Mouse (Mus musculus) spleen, adult 2 months (tissue): ENCODE data around the gene Il18r1. TPM values are rescaled to one million over a fixed set of nuclear protein-coding genes. Genes with fewer than 3 reads are reported as not detected.

Experiments used
- DNase-seq, 2 experiments: peaks; one replicate each; pipeline versions ENCODE4 v3.0.0 to v3.0.0-alpha.2; 2012 to 2021; ENCODE audit warnings: low spot score in 2 of 2, low read depth in 1 of 2
- H3K27ac ChIP-seq: fragments of 200-500 bp; 2 replicates; pipeline ENCODE4 v1.5.1; 2012; ENCODE audit warnings: low read length, inconsistent platforms; ENCODE audit not compliant: insufficient read depth
- H3K27me3 ChIP-seq: fragments of 200-500 bp; 2 replicates; pipeline ENCODE4 v1.6.1; 2012; ENCODE audit warnings: mild to moderate bottlenecking, moderate library complexity, low read length, inconsistent platforms; ENCODE audit not compliant: control insufficient read depth, insufficient read depth
- H3K36me3 ChIP-seq: fragments of 200-500 bp; 2 replicates; pipeline ENCODE4 v1.6.1; 2012; ENCODE audit warnings: mild to moderate bottlenecking, low read length, inconsistent platforms; ENCODE audit not compliant: control insufficient read depth, insufficient read depth
- H3K4me1 ChIP-seq: fragments of 200-500 bp; 2 replicates; pipeline ENCODE4 v1.6.1; 2011; ENCODE audit warnings: inconsistent platforms; ENCODE audit not compliant: control insufficient read depth, insufficient read depth, insufficient read length
- H3K4me3 ChIP-seq: fragments of 200-500 bp; 2 replicates; pipeline ENCODE4 v1.5.1; 2011; ENCODE audit warnings: mild to moderate bottlenecking, inconsistent platforms; ENCODE audit not compliant: insufficient read depth, insufficient read length; ENCODE audit errors: extremely low read depth
- CTCF ChIP-seq: fragments of 200-500 bp; IDR thresholded peaks from 2 replicates; pipeline ENCODE4 v1.5.1; 2011; ENCODE audit warnings: mild to moderate bottlenecking, inconsistent platforms; ENCODE audit not compliant: insufficient read depth, insufficient read length, insufficient replicate concordance; ENCODE audit errors: extremely low read depth
- POLR2A ChIP-seq: fragments of 200-500 bp; IDR thresholded peaks from 2 replicates; pipeline ENCODE4 v1.6.1; 2011; ENCODE audit warnings: low read depth, low read length, inconsistent platforms
- WGBS: fragments of 180-500 bp; shearing (Covaris S2); methylation state at CpG from one replicate; pipeline ENCODE4 v1.1.7; 2018; 5-methylcytosine and 5-hydroxymethylcytosine counted together
- polyA plus RNA-seq: library from polyadenylated mRNA; depleted of rRNA; stranded (reverse); fragments of >200 nt; gene quantifications from 2 replicates; pipeline ENCODE4 v1.2.3, GENCODE M21; 2012; rRNA removed

The Il18r1 gene
- polyA plus RNA-seq = 2.2 and 2.3 TPM in 2 replicates

- 16% methylated on average over 20 of the region's 20 CpGs for WGBS
- DNase-seq = peak; percentile 36 to 59
- peak within 1 kb of the TSS; percentile 27 for H3K27ac ChIP-seq
These were observed at the start of gene Il18r1 for GRCm38 (mm10) chr1:40465477-40466430. TSS of gene Il18r1 (plus strand) at chr1:40465552.

DNA sequence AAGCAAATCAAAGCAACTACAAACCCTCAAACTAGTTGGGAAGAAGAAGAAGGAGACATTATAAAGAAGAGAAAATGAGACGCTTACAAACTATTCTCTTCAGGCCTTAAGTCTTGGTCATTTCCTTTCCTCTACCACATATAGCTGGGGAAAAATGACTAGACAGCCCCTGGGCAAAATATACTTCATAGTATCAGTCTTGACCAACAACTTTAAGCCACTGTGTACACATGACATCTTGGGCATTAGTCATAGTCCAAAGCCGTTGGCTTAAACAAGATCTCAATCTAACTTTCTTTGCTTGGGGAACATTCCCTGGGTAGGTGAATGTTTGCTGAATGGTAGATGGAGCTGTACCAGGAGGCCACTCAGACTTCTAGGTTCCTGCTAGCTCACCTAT is 48.3 kb upstream of the Il18r1 start:
- DNase-seq = no peak
- no peaks in the 10 kb centered on the region for H3K4me1 ChIP-seq
- no peak overlapping the region for H3K27ac ChIP-seq
- 91% methylated on average over 2 of the region's 2 CpGs for WGBS
- H3K27me3 ChIP-seq = no peaks in the 10 kb centered on the region
- H3K4me3 ChIP-seq = no peak overlapping the region
- no peaks in the 10 kb centered on the region for H3K36me3 ChIP-seq
- TF ChIP-seq CTCF (no peak), POLR2A (no peak)

More at GRCm38 (mm10) chr1:40465477-40466430, at the start of gene Il18r1:
- peak within 1 kb of the TSS; percentile 54 for H3K4me3 ChIP-seq
- TF ChIP-seq POLR2A (no peak), CTCF (peak; percentile 45; the same call in 1 of the 2 replicates)
- no peaks in the 10 kb centered on the region for H3K27me3 ChIP-seq
- no peaks in the 10 kb centered on the region for H3K36me3 ChIP-seq
- H3K4me1 ChIP-seq = peaks cover 6% of the 10 kb centered on the region

DNA sequence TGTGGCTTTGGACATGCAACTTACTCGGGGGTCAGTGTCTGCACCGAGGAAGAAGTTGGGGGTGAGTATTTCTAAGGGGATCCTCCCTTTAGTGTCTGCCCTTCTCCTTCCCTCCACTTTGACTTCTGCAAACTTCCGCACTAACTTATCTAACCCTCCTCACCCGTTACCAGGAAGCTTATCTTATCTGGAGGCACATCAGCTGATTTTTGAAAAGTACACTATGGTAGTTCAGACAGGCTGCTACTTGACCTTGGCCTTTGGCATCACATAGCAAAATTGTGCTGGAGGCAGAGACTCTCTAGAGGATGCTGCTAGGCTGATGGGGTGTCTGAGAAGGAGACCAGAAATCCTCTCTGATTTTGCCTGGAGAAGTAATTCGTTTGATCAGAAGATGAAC is 46.8 kb upstream of the Il18r1 start:
- no peak for DNase-seq

DNA sequence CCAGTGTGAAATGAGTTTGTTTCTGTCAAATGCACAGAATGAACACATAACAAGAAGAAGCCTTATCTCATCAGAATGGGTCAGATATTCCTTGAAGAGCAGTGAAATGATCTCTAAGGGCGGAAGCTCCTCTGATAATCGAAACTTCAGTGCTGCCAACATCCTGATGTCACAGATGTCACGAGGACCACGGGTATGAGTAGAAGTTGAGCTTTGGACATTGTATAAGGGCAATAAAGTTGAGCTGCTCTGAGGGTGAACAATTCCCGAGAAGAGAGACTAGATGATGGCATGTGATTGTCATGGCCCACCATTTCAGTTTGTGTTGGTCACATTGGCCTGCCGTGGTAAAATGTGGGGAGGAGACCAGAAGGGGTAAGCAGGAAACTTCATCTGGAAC is 41.5 kb upstream of the Il18r1 start:
- Histone ChIP-seq H3K4me3 (no peak overlapping the region), H3K36me3 (no peaks in the 10 kb centered on the region), H3K4me1 (no peaks in the 10 kb centered on the region), H3K27me3 (no peaks in the 10 kb centered on the region), H3K27ac (no peak overlapping the region)
- WGBS = 82% methylated on average over 6 of the region's 6 CpGs
- DNase-seq = no peak
- TF ChIP-seq CTCF (no peak), POLR2A (no peak)

More for the DNA sequence above, 46.8 kb upstream of the Il18r1 start:
- WGBS = 45% methylated on average over 5 of the region's 5 CpGs
- no peak overlapping the region for H3K27ac ChIP-seq
- no peak for TF ChIP-seq CTCF
- no peaks in the 10 kb centered on the region for H3K27me3 ChIP-seq
- H3K36me3 ChIP-seq = no peaks in the 10 kb centered on the region
- H3K4me3 ChIP-seq = no peak overlapping the region
- no peaks in the 10 kb centered on the region for H3K4me1 ChIP-seq

DNA sequence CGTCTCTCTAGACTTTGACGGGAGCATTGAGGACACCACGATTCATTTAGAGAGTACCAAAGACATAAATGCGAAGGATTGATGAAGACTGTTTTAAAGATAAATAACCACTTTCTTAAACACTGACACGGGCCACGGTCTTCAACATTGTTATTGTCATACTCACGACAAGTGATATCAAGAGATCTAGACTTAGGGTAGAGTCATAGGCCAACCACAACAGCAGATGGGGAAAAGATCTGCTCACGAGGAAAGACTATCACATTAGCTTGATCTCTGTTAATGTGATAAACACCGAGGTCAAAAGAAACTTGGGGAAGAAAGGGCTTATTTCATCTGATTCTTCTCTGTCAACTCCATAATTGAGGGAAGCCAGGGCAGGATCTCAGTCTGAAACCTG is 38.1 kb upstream of the Il18r1 start:
- Histone ChIP-seq H3K27me3 (no peaks in the 10 kb centered on the region), H3K4me3 (no peak overlapping the region), H3K27ac (no peak overlapping the region), H3K36me3 (no peaks in the 10 kb centered on the region), H3K4me1 (no peaks in the 10 kb centered on the region)
- WGBS = 86% methylated on average over 9 of the region's 9 CpGs
- no peak for DNase-seq
- no peak for TF ChIP-seq POLR2A
- no peak for TF ChIP-seq CTCF

DNA sequence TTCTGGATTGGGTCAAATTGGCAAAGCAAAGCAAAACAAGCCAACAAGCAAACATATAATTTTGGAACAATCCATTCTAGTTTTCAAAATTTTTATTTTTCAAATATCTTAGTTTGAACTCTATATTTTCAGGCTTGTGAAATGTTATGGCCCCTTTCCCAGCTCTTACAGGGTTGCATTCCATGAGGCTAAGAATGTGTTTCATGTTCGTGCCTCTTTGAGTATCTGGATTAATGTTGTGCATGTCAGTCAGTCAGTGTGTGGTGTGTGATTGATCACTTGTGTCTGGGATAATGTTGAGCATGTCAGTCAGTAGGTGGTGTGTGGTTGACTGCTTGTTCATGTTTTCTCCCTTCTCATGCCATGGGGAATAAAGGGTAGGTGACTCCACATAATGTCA is 37.5 kb upstream of the Il18r1 start:
- Histone ChIP-seq H3K27me3 (no peaks in the 10 kb centered on the region), H3K4me3 (no peak overlapping the region), H3K36me3 (no peaks in the 10 kb centered on the region), H3K4me1 (no peaks in the 10 kb centered on the region), H3K27ac (no peak overlapping the region)
- 88% methylated on average over 1 of the region's 1 CpGs for WGBS
- DNase-seq = no peak
- TF ChIP-seq POLR2A (no peak), CTCF (no peak)
